Mouse (Mus musculus): Measurements from ENCODE around the gene Tas1r1.

The Tas1r1 gene

GRCm38 (mm10) chr4:152038225-152038984 lies at the start of gene Tas1r1:
Tas1r1 (minus strand) TSS chr4:152038568.
- DNase-seq, result no peak

DNA sequence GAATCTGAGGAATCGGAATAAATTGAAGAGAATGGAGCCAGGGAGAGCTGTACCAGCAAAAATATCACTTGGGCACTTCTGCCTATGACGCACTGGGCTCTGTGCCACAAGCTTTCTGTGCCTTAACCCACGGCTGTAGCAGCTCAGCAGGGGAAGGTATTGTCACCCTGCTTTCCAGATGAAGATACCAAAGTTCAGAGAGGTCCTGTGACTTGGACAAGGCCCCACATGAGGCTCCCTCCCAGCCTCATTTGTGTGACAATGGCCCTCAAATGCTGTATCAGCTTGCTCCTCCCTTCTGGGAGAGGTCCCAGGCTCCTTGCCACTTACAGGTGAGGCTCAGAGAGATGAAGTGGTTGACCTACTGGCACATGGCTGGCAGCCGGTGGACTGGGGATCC lies 49.8 kb upstream of the Tas1r1 start:
- no peak for DNase-seq

DNA sequence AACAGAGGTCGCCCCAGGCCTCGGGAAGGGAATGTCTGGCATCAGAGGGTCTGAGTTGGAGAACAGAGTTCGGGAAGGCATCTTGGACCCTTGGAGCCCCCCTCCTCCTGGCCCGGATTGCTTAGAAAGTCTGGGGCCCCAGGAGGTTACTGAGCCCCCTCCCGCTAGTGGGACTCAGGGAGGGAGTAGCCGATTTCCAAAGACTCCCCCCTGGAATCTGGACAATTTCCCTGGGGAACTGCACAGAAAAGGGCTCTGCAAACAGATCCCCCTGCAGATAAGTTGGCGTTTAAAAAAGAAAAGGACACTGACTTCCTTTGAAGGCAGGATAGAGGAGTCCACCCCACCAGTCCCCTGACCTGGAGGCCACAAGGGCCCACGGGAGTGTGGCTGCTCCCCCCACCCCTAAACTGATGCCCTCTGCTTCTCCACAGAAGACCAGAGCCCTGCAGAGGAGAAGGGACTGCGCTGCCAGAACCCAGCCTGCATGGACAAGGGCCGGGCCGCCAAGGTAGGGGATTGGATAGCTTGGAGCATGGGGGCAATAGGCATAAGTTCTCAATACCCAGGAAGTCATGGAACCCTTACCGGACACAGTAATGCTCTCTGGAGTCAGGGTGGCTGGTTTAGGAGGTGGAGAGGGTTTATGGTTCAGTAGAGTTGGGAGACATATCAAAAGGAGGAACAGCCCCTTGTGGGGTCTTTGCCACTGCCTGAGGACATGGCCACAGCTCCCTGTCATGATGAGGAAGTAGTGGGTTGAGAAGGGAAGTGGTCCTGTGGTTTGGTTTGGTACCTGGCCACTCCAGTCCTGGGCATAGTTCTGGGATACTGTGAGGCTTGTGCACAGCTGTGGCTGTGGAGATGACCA lies 49.1 kb upstream of the Tas1r1 start:
- DNase-seq, result no peak

GRCm38 (mm10) chr4:152086505-152087210 lies 48.3 kb upstream of the Tas1r1 start:
- DNase-seq, result no peak

GRCm38 (mm10) chr4:152084616-152085015 lies 46.2 kb upstream of the Tas1r1 start:
- DNase-seq, result no peak

- DNase-seq, result no peak
These were observed 45.3 kb upstream of the Tas1r1 start for GRCm38 (mm10) chr4:152083611-152084220.

- DNase-seq, result no peak
These were observed 41.6 kb upstream of the Tas1r1 start for GRCm38 (mm10) chr4:152079931-152080330.

DNA sequence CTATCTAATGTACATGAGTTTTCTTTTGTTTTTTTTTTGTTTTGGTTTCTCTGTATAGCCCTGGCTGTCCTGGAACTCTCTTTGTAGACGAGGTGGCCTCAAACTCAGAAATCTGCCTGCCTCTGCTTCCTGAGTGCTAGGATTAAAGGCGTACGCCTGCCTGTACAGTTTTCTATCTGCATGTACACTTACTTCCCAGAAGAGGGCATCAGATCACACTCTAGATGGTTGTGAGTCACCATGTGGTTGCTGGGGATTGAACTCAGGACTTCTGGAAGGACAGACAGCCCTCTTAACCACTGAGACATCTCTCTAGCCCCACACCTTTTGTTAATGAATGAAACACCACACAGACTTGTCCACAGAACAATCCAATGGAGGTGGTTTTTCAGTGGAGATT lies 40.9 kb upstream of the Tas1r1 start:
- DNase-seq, result no peak

DNA sequence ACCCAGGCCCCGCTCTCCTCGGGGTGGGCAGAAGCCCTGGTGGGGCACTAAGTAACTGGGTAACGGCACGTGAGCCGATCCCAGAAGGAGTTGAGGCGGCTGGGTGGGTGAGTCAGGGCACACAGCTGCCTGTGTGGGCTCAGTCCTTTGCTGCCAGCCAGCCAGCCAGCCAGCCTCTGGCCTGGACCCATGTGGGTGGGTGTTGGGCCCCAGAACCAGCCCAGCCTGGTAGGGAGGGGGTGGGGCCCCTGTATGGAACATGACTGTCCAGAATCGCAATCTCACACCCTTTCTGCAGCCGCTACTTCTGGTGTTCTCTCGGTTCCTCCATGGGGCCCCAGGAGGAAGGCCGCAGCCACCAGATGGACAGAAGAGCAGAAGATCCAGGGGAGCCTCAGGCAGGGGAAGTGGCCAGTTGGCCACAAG lies 39.8 kb upstream of the Tas1r1 start:
- DNase-seq, result peak in 1 of 2 experiments; percentile 26

DNA sequence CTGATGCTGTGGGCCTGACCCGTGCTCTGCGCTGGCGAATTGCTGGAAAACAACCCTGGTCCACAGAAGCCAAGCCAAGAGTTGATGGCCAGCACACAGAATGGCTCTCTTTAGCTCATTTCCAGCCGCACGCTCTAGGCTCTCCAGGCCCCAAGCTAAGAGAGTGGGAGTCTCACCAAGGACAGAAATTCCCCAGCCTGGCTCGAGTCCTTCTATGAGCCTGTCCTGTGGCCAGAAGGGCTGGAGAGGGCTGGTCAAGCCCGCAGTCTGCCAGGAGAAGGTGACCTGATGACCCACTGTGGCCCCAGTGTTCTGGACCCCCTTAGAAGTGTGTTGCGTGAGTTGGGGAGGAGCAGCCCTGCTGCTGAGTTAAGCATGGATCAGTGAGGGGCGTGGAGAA lies 38.8 kb upstream of the Tas1r1 start:
- no peak for DNase-seq

- no peak for DNase-seq
These were observed 36.2 kb upstream of the Tas1r1 start for GRCm38 (mm10) chr4:152074548-152074947.

DNA sequence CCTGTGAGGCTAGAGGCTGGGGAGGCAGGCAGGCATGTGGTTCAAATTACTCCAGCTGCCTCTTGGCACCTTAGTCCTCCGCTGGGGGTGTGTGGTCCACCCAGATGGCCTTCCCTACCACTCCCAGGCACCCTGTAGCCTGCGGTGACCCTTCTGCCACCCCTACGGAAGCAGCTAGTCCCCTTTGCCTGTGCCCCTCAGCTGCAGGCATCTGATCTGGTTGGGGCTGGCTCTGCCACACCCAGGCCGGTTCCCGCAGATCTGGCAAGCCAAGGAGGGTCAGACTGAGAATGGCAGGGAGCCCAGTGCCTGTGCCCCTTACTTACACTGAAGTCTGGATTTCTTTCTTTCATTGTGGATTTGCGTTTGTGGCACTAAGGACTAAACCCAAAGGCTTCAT lies 35.3 kb upstream of the Tas1r1 start:
- DNase-seq, result no peak

GRCm38 (mm10) chr4:152072655-152073054 lies 34.3 kb upstream of the Tas1r1 start:
- DNase-seq, result no peak

DNA sequence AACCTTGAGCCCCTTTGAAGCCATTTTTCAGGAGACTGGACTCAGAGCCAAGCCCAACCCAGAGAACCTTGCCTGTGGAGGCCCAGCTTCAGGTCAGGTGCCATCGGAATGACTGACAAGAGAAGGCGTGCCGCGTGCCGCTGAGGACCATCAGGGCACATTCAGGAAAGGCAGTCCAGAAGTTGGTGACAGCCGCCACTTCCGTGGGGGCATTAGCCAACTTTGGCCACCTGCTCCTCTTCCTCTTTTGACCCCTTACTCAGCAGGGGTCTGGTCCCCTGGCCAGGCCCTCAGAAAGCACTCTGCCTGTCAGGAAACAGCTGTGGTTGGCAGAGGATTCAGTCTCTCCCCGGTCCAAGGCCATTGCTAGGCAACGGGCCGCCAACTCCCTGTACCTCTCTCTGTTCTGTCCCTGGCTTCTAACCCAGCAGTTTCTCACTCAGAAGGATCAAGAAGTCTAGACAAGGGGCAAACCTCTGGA lies 33.8 kb upstream of the Tas1r1 start, which contains the start of gene Plekhg5:
Gene Plekhg5 (plus strand): TSS at position 378 of the 481 bp plus-strand sequence.
- DNase-seq, result no peak

DNA sequence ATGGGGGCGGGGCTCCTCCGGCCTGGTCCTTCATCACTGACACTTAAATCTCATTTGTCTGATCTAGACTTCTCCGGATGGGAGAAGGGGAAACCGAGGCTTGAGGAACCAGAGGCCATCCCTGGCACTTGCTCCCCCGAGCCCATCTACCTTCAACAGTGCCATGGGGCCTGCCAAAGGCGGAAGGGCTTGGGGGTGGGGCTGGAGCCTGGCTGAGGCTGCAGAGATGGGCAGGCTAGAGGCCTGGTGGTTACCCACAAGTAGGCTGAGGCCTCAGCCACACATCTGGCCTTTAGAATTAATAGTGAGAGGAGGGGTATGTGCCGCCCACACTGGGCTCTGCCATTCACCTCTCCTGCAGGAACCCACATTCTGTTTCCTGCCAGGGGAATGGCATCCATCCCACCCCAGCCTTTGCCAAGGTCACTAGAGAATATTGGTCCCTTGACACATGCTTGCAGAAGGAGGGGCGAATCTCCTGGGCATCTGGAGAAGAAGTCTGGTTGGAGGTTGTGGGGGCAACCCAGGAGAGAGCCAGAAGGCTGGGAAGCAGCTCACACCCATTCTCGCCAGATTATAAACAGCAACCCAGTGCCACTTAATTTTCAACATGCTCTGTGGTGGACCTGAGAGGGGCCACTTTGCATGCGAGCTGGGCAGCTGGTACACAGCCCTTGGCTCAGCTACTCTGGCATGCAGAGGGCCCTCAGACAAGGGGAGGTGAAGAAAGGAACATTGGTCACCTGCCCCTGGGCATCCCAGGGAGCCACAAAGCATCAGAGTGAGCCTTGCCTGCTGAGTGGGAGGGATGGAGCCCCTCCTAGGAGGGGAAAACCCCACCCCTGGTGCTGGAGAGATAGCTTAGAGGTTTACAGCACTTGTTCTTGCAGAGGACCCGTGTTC lies 32.4 kb upstream of the Tas1r1 start:
- DNase-seq, result no peak

GRCm38 (mm10) chr4:152069245-152069644 lies 30.9 kb upstream of the Tas1r1 start:
- DNase-seq, result no peak

GRCm38 (mm10) chr4:152068166-152068724 lies 29.9 kb upstream of the Tas1r1 start:
- DNase-seq, result no peak

- no peak for DNase-seq
These were observed 28.9 kb upstream of the Tas1r1 start for GRCm38 (mm10) chr4:152067280-152067679.

DNA sequence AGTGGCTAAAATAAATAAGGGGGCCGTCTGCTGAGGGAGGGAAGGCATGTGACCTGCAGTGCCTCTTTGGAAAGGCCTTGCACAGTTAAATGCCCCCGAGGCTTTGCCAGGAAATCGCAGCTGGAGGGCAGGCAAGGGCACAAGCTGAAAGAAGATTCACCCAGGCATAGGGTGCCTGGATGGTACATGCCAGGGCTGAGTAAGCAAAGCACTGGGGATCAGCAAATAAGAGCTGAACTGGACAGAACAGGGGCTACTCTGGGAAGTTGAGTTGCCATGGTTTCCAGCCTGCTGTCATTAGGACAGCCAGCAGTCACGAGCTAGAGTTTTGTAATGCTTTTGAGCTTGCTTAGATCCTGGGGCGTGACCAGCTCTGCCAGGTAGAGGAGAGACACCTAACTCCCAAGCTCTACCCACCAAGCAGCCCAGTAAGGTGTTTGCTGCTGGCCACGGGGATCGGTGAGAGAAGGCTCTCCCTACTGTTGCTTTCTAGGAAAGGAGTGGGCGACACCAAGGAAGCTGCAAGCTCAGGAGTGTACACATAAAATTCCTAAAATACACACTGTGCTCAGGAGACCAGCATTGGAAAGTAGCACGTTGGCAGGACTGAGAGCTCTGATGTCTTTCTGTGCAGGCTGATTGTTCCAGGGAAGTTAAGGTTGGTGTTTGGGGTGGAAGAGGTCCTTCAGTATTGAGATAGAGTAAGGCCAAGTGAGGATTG lies 24.2 kb upstream of the Tas1r1 start:
- no peak for DNase-seq

DNA sequence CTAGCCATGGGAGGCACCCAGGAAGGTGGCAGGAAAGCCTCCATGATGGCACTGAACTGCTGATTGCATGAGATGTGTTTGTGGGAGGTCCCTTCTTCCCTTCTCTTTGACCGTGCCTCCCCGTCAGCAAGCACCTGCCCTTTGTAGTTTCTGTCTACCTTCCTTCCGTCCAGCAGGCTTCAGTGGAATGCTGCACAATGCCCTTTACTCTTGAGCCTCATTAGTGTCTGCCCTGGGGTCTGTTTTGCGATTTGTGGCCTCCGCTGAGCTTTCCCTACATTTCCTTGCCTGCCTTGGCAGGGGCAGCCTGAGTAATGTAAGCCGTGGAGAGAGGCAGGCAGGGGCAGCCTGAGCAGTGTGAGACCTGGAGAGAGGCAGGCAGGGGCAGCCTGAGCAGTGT lies 6.2 kb upstream of the Tas1r1 start:
- no peak for DNase-seq

DNA sequence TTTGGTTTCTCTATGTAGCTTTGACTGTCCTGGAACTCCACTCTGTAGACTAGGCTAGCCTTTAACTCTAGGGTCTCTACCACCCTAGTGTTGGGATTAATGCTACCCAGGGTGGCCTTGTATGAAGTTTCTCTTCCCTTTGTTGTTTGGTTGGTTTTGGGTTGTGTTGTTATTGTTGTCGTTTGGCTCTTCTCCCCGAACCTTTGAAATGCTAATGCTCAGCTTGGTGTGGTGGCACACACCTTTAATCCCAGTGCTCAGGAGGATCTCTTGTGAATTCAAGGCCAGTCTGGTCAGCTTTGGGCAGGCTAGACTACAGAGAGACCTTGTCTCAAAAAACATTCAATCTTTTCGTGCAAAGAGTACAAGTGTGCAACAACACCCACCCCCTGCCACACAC lies 4.8 kb upstream of the Tas1r1 start:
- no peak for DNase-seq
